Mouse (Mus musculus): ENCODE data around the gene C1qtnf9. TPM values are rescaled to one million over a fixed set of nuclear protein-coding genes. Genes with fewer than 3 reads are reported as not detected.
A peak's percentile ranks its signal among the peaks of the same experiment; 100 is the strongest.

C1qtnf9 gene
- total and polyA plus RNA-seq, 2 experiments from 2014 or later, result not detected

GRCm38 (mm10) chr14:60747154-60747870, 20.6 kb upstream of the C1qtnf9 start:
- Histone ChIP-seq H3K36me3 (ENCODE audit: insufficient read depth) (peaks cover 5% of the 10 kb centered on the region; the same call in 1 of the 2 replicates), H3K4me1 (ENCODE audit: insufficient read depth) (no peaks in the 10 kb centered on the region), H3K4me2 (ENCODE audit: low read depth) (no peak overlapping the region), H3K4me3 (ENCODE audit: low read depth, low read length) (no peak overlapping the region), H3K9me3 (ENCODE audit: low read length) (no peaks in the 10 kb centered on the region), H3K27me3 (ENCODE audit: insufficient read depth, low read length) (no peaks in the 10 kb centered on the region), H3K9ac (no peak overlapping the region), H3K27ac (ENCODE audit: low read depth, low read length) (no peak overlapping the region)
- TF ChIP-seq CTCF (IDR thresholded peaks at IDR 0.05; ENCODE audit: low read depth), result no peak
- 93% methylated on average over 21 of the region's 21 CpGs for WGBS
- ATAC-seq (no peak), DNase-seq (no peak)

GRCm38 (mm10) chr14:60749880-60750279, 18.1 kb upstream of the C1qtnf9 start:
- Histone ChIP-seq H3K4me2 (ENCODE audit: low read depth) (no peak overlapping the region), H3K4me3 (ENCODE audit: low read depth, low read length) (no peak overlapping the region), H3K9ac (no peak overlapping the region), H3K9me3 (ENCODE audit: low read length) (no peaks in the 10 kb centered on the region), H3K27me3 (ENCODE audit: insufficient read depth, low read length) (no peaks in the 10 kb centered on the region), H3K36me3 (ENCODE audit: insufficient read depth) (peaks cover 5% of the 10 kb centered on the region; the same call in 1 of the 2 replicates), H3K27ac (ENCODE audit: low read depth, low read length) (no peak overlapping the region), H3K4me1 (ENCODE audit: insufficient read depth) (peaks cover 3% of the 10 kb centered on the region; the same call in 1 of the 2 replicates)
- WGBS, result 88% methylated on average over 12 of the region's 12 CpGs
- DNase-seq (no peak), ATAC-seq (no peak)
- TF ChIP-seq CTCF (IDR thresholded peaks at IDR 0.05; ENCODE audit: low read depth), result no peak

- no peaks in the 10 kb centered on the region for H3K27me3 ChIP-seq (ENCODE audit: insufficient read depth, low read length)
- H3K4me3 ChIP-seq (ENCODE audit: low read depth, low read length), result no peak overlapping the region
- no peak overlapping the region for H3K4me2 ChIP-seq (ENCODE audit: low read depth)
- ATAC-seq (no peak), DNase-seq (no peak)
- H3K9me3 ChIP-seq (ENCODE audit: low read length), result no peaks in the 10 kb centered on the region
- H3K9ac ChIP-seq, result no peak overlapping the region
- no peak for TF ChIP-seq CTCF (IDR thresholded peaks at IDR 0.05; ENCODE audit: low read depth)
- H3K27ac ChIP-seq (ENCODE audit: low read depth, low read length), result no peak overlapping the region
- WGBS, result 97% methylated on average over 16 of the region's 16 CpGs
- H3K4me1 ChIP-seq (ENCODE audit: insufficient read depth), result peaks cover 3% of the 10 kb centered on the region; the same call in 1 of the 2 replicates
- H3K36me3 ChIP-seq (ENCODE audit: insufficient read depth), result peaks cover 13% of the 10 kb centered on the region
Observed at GRCm38 (mm10) chr14:60751581-60751980, 16.4 kb upstream of the C1qtnf9 start.

GRCm38 (mm10) chr14:60752892-60753800, 14.8 kb upstream of the C1qtnf9 start:
- Histone ChIP-seq H3K4me2 (ENCODE audit: low read depth) (0 out of 2 replicates have a peak overlapping the region, but pooled peaks have one; percentile 9), H3K27ac (ENCODE audit: low read depth, low read length) (peak overlapping the region; percentile 11), H3K4me1 (ENCODE audit: insufficient read depth) (peaks cover 3% of the 10 kb centered on the region; the same call in 1 of the 2 replicates), H3K27me3 (ENCODE audit: insufficient read depth, low read length) (no peaks in the 10 kb centered on the region), H3K9ac (no peak overlapping the region), H3K4me3 (ENCODE audit: low read depth, low read length) (no peak overlapping the region), H3K9me3 (ENCODE audit: low read length) (no peaks in the 10 kb centered on the region), H3K36me3 (ENCODE audit: insufficient read depth) (peaks cover 8% of the 10 kb centered on the region; the same call in 1 of the 2 replicates)
- peak; percentile 54 for DNase-seq
- ATAC-seq, result peak; percentile 89
- no peak for TF ChIP-seq CTCF (IDR thresholded peaks at IDR 0.05; ENCODE audit: low read depth)
- 16% methylated on average over 14 of the region's 14 CpGs for WGBS

GRCm38 (mm10) chr14:60753801-60754126, 14.2 kb upstream of the C1qtnf9 start:
- H3K4me3 ChIP-seq (ENCODE audit: low read depth, low read length), result no peak overlapping the region
- peak overlapping the region; percentile 11; the same call in 1 of the 2 replicates for H3K27ac ChIP-seq (ENCODE audit: low read depth, low read length)
- no peaks in the 10 kb centered on the region for H3K27me3 ChIP-seq (ENCODE audit: insufficient read depth, low read length)
- peak; percentile 57 for ATAC-seq
- DNase-seq, result peak; percentile 79
- no peak overlapping the region for H3K9ac ChIP-seq
- H3K9me3 ChIP-seq (ENCODE audit: low read length), result no peaks in the 10 kb centered on the region
- WGBS, result 16% methylated on average over 10 of the region's 10 CpGs
- peaks cover 9% of the 10 kb centered on the region; the same call in 1 of the 2 replicates for H3K36me3 ChIP-seq (ENCODE audit: insufficient read depth)
- TF ChIP-seq CTCF (IDR thresholded peaks at IDR 0.05; ENCODE audit: low read depth), result no peak
- peaks cover 3% of the 10 kb centered on the region; the same call in 1 of the 2 replicates for H3K4me1 ChIP-seq (ENCODE audit: insufficient read depth)
- H3K4me2 ChIP-seq (ENCODE audit: low read depth), result 0 out of 2 replicates have a peak overlapping the region, but pooled peaks have one; percentile 9

- Histone ChIP-seq H3K4me3 (ENCODE audit: low read depth, low read length) (no peak overlapping the region), H3K9me3 (ENCODE audit: low read length) (no peaks in the 10 kb centered on the region), H3K36me3 (ENCODE audit: insufficient read depth) (peaks cover 11% of the 10 kb centered on the region; the same call in 1 of the 2 replicates), H3K27ac (ENCODE audit: low read depth, low read length) (no peak overlapping the region), H3K4me2 (ENCODE audit: low read depth) (no peak overlapping the region), H3K4me1 (ENCODE audit: insufficient read depth) (peaks cover 3% of the 10 kb centered on the region; the same call in 1 of the 2 replicates), H3K27me3 (ENCODE audit: insufficient read depth, low read length) (no peaks in the 10 kb centered on the region), H3K9ac (no peak overlapping the region)
- 95% methylated on average over 5 of the region's 5 CpGs for WGBS
- TF ChIP-seq CTCF (IDR thresholded peaks at IDR 0.05; ENCODE audit: low read depth), result no peak
- ATAC-seq (no peak), DNase-seq (no peak)
Observed at GRCm38 (mm10) chr14:60754656-60755055, 13.3 kb upstream of the C1qtnf9 start.
